Mouse (Mus musculus) C2C12 (cell line): ENCODE measurements around the gene Zbtb1. TPM values are rescaled to one million over a fixed set of nuclear protein-coding genes. Genes with fewer than 3 reads are reported as not detected.

Experiments
- H3K27me3 ChIP-seq: one replicate; pipeline ENCODE4 v1.6.1; 2011; ENCODE audit not compliant: control insufficient read depth, insufficient read depth, insufficient read length
- H3K36me3 ChIP-seq: one replicate; pipeline ENCODE4 v1.6.1; 2011; ENCODE audit not compliant: control insufficient read depth, insufficient read depth
- H3K4me3 ChIP-seq: one replicate; pipeline ENCODE4 v1.5.1; 2011; ENCODE audit warnings: mild to moderate bottlenecking, control low read depth; ENCODE audit not compliant: poor library complexity, insufficient read depth, severe bottlenecking
- H3K79me2 ChIP-seq: one replicate; pipeline ENCODE4 v1.6.1; 2011; ENCODE audit not compliant: control insufficient read depth, insufficient read depth
- H3K79me3 ChIP-seq: one replicate; pipeline ENCODE4 v1.6.1; 2011; ENCODE audit warnings: low read depth, control low read depth
- H3ac ChIP-seq: one replicate; pipeline ENCODE3; 2011; ENCODE audit warnings: low read depth; ENCODE audit not compliant: control insufficient read depth, insufficient read length
- CEBPB ChIP-seq: IDR thresholded peaks from one replicate; pipeline ENCODE4 v1.6.1; 2011; ENCODE audit warnings: low read depth, mild to moderate bottlenecking, control low read depth, moderate library complexity
- CTCF ChIP-seq: IDR thresholded peaks from one replicate; pipeline ENCODE4 v1.5.1; 2011; ENCODE audit not compliant: control insufficient read depth, insufficient read depth, insufficient read length
- FOSL1 ChIP-seq: IDR thresholded peaks from one replicate; pipeline ENCODE4 v1.8.0; 2011; ENCODE audit warnings: mild to moderate bottlenecking, low read length; ENCODE audit not compliant: poor library complexity, insufficient read depth, severe bottlenecking
- MAX ChIP-seq: IDR thresholded peaks from one replicate; pipeline ENCODE4 v1.6.1; 2011; ENCODE audit warnings: mild to moderate bottlenecking, control low read depth
- MYOD1 ChIP-seq: IDR thresholded peaks from one replicate; pipeline ENCODE4 v1.6.1; 2011; ENCODE audit warnings: low read depth; ENCODE audit not compliant: control insufficient read depth, insufficient read length
- MYOG ChIP-seq: IDR thresholded peaks from one replicate; pipeline ENCODE4 v1.6.1; 2011; ENCODE audit not compliant: control insufficient read depth, insufficient read length; ENCODE audit errors: extremely low read depth
- USF1 ChIP-seq: IDR thresholded peaks from one replicate; pipeline ENCODE4 v1.6.1; 2011; ENCODE audit warnings: low read depth, mild to moderate bottlenecking, control low read depth, moderate library complexity
- polyA plus RNA-seq: library from polyadenylated mRNA; unstranded; fragments of >200 nt; fragmentation: generic; extraction: Trizol; gene quantifications from one replicate; pipeline ENCODE4 v1.2.1, GENCODE M21; 2012; ENCODE audit warnings: missing spikeins

Gene Zbtb1
- polyA plus RNA-seq, 1 experiment = 2.4 TPM

DNA sequence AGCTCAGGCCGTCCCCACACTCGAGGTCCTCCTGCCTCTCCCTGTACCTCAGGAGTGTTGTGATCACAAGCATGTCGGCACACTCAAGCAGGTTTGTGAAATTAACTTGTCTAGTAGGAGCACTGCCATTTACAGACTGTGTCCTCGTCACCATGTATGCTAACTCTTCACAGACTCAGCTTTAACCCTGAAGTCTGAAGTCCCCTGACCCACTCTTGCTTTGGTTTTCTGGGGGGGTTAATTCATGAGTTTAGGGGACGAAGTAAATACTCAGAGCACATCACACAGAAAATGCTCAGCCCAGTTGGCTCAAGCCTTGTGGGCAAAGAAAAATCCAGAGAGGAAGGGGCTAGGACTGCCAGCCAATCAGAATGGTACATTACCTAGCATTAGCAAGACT is 34.4 kb upstream of the Zbtb1 start:
- Histone ChIP-seq H3K4me3 (no peak overlapping the region), H3K79me3 (no peaks in the 10 kb centered on the region), H3K79me2 (no peaks in the 10 kb centered on the region), H3ac (no peak overlapping the region), H3K36me3 (no peaks in the 10 kb centered on the region), H3K27me3 (no peaks in the 10 kb centered on the region)
- no peak for TF ChIP-seq MAX

DNA sequence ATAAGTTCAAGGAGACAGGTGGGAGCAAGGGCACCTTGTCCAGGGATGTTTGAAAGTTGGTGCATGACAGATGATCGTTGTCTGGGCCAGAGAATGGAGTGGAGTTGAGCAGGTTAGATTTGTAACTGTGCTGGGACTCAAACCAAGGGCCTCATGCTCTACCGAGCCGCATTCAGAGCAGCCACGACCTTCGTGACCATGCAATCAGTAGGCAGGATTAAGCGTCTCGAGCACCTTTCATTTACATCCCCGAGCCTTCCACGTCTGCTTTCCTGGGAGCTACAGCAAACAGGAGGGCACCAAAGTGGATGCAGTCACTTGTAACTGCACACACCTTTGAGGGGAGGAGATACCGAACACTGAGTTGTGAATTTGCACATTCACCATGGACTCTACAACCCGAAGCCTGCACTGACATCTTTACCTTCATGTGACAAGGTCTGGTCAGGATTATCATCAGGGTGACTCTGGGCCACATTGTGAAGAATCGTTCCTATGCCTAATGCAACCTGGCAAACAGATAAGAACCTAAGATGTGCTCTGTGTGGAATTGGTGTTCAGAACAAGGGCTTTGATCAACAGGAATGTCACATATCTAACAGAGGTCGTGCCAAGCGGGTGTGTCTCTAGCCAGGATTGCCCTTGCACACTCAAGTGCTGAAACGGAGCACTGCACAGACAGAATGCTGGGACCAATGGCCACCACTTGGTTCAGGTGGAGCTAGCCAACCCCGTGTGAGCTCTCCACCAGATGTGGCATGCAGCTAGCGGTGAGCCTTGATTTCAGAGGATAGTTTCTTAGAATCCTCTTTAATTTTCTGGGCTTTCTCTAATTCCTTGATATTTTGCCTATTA is 33.7 kb upstream of the Zbtb1 start:
- Histone ChIP-seq H3ac (no peak overlapping the region), H3K27me3 (no peaks in the 10 kb centered on the region), H3K79me3 (no peaks in the 10 kb centered on the region), H3K79me2 (no peaks in the 10 kb centered on the region), H3K4me3 (no peak overlapping the region), H3K36me3 (no peaks in the 10 kb centered on the region)
- TF ChIP-seq USF1 (no peak), FOSL1 (no peak), CTCF (no peak), MYOD1 (no peak), MAX (no peak), CEBPB (no peak), MYOG (no peak)

DNA sequence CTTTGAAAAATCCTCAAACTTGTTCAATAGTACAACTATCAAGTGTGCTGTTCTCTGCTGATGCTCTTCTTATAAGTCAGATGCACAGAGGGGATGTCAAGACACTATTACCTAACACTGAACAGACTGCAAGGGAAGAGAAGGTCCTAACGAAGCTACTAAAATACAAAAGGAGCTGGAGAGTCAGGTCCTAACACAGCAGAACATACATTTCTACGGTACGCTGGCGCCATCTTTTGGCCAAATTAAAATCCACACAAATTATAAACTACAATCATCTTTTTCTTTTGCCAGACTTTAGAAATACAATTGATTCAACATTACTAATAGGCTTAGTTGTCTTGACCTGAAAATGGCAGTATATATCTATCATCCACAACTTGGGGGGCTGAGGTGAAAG is 29.0 kb upstream of the Zbtb1 start:
- no peak overlapping the region for H3K4me3 ChIP-seq
- no peaks in the 10 kb centered on the region for H3K79me3 ChIP-seq
- H3K27me3 ChIP-seq = no peaks in the 10 kb centered on the region
- H3K36me3 ChIP-seq = no peaks in the 10 kb centered on the region
- no peak for TF ChIP-seq MYOG
- no peak for TF ChIP-seq USF1
- TF ChIP-seq CTCF = no peak
- no peak for TF ChIP-seq FOSL1
- TF ChIP-seq MAX = no peak
- TF ChIP-seq MYOD1 = no peak
- H3K79me2 ChIP-seq = no peaks in the 10 kb centered on the region
- no peak overlapping the region for H3ac ChIP-seq

DNA sequence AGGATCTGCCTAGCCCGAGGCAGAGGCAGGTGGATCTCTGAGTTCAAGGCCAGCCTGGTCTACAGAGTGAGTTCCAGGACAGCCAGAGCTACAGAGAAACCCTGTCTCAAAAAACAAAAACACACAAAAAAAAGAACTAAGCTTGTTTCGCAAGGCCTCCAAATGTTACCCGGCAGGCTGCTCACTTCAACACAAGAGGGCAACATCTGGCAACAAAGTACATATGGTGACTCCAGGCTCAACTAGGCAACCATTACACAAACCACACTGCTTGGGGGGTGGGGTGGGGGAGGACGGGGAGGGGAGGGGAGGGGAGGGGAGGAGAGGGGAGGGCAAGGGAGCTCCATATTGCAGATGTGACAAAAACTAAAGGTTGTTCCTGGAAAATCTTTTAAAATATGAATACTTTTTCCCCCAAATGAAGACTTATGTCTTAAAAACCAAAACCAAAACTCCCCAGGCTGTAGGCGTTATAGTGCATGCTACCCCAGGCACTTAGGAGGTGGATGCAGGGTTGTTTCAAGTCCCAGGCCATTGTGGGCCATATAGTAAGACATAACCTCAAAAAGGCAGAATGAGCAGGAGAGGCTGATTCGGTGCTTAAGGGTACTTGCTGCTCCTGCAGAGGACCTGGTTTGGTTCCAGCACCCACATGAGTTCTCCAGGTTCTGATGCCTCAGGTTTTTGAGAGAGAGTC is 24.2 kb upstream of the Zbtb1 start:
- Histone ChIP-seq H3K79me3 (no peaks in the 10 kb centered on the region), H3K4me3 (no peak overlapping the region), H3K36me3 (peaks cover 24% of the 10 kb centered on the region), H3K79me2 (no peaks in the 10 kb centered on the region), H3ac (no peak overlapping the region), H3K27me3 (no peaks in the 10 kb centered on the region)
- TF ChIP-seq MYOG = no peak
- TF ChIP-seq FOSL1 = no peak
- peak; percentile 35 for TF ChIP-seq CEBPB
- TF ChIP-seq USF1 = no peak
- no peak for TF ChIP-seq MAX
- no peak for TF ChIP-seq MYOD1
- peak; percentile 17 for TF ChIP-seq CTCF

DNA sequence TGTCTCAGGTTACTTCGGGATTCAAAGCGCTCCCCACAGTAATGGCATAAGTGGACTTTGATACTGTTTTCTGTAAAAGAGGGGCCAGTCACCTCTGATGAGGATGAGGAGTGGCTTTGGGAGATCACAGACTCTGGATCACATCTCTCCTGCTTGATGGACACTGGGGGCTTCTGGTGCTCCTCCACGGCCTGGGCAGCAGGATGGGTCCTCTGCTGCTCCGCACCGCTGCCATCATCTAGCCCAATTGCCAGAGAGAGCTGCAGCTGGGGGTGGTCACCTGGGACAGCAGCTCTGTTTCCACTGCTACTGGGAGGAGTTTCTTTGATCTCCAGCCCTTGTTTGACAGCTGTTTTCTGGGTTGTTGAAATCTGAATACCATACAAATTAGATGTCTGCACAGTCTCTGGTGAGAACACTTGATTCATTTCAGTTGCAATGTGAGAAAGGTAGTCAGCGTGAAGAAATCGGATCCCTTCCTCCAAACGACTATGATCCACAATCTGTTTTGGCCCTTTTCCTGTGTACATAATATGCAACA is 20.3 kb upstream of the Zbtb1 start:
- H3ac ChIP-seq = no peak overlapping the region
- no peaks in the 10 kb centered on the region for H3K79me3 ChIP-seq
- H3K27me3 ChIP-seq = no peaks in the 10 kb centered on the region
- no peaks in the 10 kb centered on the region for H3K79me2 ChIP-seq
- TF ChIP-seq MYOD1 (no peak), MAX (no peak), CTCF (no peak), USF1 (no peak), FOSL1 (no peak), CEBPB (no peak), MYOG (no peak)
- peaks cover 41% of the 10 kb centered on the region for H3K36me3 ChIP-seq
- H3K4me3 ChIP-seq = no peak overlapping the region
